Mouse (Mus musculus): ENCODE results near the gene Plcd3. TPM values are rescaled to one million over a fixed set of nuclear protein-coding genes. Genes with fewer than 3 reads are reported as not detected.

The Plcd3 gene
- total and polyA plus RNA-seq, 3 experiments: 6.3 to 21.4 (median 14.3) TPM

DNA sequence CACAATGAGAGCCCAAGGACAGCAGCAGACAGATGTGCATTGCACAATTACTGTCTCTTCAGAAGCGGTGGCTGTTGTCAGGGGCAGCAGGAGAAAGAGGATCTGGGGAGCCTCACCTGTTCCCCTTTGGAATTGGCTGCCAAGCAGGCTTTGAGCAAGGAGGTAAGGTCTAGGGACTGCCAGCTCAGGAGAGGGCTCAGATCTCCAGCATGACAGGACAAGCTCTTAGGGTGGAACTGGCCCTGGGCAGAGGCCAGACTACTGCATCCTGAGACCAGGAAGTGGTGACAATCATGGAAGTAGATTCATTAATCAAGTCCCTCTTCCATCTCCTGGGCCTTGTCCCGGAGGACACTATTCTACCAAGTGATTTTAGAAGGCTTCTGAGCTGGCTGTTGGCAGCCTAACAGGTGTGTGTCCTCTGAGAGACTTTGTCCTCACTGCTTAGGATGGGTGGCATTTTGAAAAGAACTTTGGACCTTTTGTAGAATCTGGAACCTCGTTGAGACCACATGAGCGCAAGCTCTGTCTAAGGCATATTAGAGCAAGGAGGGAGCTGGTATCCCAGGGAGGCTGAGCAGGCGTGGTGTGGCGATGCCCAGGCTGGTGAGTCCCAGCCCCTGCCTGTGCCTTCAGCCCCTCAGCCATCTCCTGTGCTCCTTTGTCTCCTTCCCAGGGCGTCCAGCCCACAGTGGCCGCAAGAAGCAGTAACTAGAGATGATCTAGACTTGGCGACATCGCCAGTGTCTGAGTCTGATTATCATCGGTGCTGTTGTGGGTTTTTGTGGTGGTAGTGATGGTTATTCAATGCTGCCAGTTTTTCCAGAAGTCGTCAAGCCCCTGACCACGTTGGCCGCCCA is 35.0 kb downstream of the Plcd3 start:
- peak; percentile 48 for DNase-seq

DNA sequence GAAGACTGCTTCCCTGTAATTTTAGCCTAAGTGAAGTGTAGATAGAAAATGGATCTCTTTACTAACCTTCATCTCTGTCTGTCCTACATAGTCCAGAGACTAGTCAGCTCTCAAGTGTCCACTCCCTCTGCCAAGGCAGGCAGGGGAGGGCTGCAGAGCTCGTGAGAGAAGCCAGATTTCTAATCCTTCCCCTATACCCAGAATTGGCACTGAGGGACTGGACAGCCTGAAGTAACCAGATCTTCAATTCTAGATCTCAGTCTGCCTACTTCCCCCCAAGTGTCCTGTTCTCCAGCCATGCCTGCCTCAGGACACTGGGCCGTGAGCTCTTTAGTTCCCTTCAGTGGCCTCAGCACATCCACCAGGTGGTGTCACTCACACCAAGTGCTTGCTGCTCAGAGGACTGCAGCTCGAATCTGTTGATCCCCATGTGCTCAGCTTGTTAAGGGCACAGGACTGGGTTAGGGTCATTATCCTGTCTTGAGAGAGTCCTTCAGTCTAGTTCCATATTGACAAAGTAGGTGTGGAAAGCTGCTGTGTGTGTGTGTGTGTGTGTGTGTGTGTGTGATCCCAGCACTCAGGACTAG is 42.9 kb downstream of the Plcd3 start:
- no peak for DNase-seq

DNA sequence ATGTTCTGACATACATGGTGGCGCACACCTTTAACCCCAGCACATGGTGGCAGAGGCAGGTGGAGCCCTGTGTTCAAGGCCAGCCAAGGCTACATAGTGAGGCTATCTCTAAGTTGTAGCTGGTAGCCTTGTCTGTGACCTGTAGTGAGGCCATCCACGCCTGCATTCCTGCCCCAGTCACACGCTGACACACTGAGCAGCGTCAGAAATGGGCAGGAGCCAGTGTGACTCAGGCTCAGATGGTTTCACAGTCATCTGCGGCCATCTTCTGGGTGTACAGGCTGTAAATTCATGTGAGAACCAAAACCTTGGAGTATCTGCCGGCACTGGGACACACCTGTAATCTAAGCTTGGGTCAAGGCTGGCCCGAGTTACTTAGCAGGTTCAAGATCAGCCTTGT is 44.8 kb downstream of the Plcd3 start:
- peak; percentile 80 for DNase-seq

DNA sequence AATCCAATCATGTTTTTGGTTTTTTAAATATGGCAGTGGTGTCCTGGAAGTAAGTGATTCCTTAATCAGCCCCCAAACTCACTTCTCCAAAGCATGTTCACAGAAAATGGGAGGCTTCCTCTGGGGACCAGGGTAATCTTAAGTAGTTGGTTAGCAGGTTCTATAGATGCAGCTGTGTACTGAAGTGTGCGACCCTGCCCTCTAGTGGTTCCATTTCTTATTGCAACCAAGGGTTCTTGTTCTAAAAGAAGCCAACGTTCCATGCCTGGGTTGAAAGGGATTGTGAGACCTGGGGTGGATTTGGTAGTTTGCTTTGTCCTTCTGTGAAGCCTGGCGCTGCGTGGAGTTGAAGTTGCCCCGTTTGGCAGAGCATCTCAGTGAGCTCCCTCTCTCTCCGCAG is 46.7 kb downstream of the Plcd3 start:
- DNase-seq: peak; percentile 74

DNA sequence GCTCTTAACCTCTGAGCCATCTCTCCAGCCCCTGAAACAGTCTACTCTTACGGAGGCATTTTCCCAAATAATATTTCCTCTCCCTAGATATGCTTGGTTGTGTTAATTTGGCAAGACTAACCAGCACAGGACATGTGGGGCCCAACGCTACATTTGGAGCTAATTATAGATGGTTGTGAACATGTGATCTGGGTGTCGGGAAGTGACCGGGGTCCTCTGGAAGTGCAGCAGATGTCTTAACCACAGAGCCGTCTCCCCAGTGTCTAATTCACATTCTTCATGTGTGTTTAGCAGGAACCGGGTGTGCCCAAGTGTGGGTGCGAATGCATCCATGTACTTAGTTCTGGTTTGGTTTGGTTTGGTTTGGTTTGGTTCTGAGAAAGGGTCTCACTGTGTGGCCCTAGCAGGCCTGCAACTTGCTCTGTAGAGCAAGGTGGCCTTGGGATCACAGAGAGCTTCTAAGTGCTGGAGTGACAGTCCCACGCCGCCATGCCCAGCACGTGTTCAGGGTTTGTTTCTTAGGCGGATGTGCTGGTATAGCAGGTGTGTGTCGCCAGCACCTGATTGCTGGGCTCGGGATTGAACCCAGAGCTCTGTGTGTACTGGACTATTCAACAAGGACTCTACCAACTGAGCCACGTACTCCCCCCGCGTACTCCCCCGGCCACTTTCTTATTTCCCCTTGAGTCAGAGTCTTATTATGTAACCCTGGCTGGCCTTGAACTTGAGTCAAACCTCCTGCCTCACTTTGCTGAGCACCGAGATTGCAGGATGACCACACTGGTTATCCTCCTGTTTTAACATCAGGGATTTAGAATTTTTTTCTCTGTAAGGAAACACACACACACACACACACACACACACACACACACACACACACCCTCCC is 48.0 kb downstream of the Plcd3 start:
- peak; percentile 60 for DNase-seq

DNA sequence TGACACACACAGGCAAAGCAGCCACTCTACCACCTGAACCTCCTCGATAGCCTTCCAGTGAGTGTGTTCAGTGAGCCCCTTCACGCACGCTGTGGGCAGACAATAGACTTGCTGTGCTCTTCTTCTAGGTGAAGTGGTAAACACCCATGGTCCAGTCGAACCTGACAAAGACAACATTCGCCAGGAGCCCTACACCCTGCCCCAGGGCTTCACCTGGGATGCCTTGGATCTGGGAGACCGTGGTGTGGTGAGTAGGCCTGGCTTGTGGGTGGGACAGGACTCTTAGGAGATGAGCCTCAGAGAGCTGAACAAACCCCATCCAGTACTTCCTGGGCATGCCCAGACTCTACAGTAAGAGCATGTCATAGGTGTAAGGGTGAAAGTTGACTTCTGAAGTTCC is 49.4 kb downstream of the Plcd3 start:
- no peak for DNase-seq

DNA sequence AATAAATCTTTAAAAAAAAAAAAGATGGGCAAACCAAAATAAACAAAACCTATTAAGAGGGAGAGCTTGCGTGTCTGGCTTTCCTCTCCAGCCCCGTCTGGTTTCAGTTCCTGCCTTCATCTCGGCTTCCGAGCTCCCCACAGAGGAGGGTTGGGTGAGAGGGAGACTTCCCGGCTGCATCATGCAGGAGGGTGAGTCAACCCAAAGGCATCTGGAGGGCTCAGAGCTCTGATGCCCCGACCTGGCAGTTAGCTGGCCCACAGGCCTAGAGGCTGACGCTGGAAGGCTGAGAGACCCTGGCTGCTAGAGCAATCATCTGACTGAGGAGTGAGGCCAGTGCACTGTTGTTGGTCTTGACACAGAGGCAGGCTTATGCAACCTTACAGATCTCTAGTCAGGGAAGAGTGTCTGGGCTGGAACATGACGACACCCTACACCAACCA is 50.2 kb downstream of the Plcd3 start:
- DNase-seq: peak; percentile 90

DNA sequence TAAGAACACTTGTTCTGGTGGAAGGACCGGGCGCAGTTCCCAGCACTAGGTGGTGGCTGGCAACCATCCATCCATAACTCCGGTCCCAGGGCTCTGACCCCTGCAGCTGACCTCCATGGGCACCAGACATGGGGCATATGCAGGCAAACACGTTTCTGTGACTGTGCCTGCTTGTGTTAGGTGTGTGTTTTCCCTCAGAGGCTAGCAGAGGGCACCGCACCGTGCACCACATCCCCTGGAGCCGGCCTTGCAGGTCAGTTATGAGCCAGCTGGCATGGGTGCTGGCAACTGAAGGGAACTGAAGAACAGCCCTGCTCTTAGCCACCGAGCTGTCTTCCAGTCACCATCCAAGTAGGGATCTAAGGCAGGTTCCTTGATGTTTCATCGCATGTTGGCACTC is 51.3 kb downstream of the Plcd3 start:
- DNase-seq: no peak

DNA sequence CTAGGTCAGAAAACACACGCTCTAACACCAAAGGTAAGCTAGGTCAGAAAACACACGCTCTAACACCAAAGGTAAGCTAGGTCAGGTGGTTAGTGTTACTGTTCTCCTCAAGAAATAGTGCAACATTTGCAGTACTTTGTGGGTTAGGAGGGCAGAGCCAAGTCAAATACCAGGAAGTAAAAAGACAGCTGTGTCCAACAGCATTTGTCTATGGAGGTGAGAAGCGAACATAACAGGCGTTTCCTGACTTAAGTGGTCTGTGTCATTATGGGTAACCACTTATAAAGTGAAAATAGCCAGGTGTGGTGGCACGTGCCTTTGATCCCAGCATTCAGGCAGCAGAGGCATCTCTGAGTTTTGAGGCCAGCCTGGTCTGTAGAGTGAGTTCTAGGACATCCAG is 51.8 kb downstream of the Plcd3 start:
- DNase-seq: no peak

DNA sequence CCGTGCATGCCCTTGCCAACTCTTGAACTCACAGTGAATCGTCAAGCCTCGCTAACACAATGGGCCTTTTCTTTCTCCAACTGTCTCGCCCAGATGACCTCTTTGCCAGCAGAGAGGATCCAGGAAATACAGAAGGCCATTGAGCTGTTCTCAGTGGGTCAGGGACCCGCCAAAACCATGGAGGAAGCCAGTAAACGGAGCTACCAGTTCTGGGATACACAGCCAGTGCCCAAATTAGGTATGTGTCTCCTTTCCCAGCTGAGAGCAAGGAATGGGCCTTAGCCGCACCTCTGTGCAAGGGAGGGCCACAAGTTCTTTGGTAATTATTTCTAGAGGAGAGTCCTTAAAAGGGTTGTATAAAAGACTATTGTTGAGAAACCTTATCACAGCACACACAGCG is 55.2 kb downstream of the Plcd3 start:
- DNase-seq: no peak

DNA sequence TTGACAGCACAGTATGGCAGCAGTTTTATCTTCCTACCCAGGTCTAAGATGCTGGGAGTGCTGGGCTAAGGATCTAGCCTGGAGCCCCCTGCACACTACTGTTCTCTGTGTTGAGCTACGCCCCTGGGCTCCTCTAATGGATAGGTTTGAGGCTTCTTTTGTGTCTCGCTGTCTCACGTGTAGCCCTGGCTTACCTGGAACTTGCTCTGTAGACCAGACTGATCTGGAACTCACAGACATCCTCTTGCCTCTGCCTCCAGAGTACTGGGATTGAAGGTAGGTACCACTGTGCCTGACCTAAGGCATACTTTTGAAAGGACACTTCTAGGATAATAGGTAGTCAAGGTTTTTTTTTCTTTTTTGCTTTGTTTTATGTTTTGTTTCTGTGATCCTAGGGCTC is 57.5 kb downstream of the Plcd3 start:
- no peak for DNase-seq

DNA sequence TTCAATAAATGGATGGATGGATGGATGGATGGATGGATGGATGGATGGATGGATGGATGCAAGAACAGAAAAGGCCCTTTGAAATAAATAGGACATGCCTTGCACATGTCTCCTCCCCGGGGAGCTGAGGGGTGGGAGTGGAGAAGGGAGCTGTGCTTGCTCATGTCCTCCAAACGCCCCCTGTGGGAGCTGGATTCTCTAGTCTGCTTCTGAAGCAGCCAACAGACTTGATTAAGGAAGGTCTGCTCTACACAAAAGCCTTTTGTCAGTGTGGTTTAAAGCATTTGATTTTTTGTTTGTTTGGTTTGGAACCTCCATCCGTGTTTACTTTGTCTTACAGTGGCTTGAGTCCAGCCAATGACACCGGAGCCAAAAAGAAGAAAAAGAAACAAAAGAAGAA is 58.6 kb downstream of the Plcd3 start:
- no peak for DNase-seq

DNA sequence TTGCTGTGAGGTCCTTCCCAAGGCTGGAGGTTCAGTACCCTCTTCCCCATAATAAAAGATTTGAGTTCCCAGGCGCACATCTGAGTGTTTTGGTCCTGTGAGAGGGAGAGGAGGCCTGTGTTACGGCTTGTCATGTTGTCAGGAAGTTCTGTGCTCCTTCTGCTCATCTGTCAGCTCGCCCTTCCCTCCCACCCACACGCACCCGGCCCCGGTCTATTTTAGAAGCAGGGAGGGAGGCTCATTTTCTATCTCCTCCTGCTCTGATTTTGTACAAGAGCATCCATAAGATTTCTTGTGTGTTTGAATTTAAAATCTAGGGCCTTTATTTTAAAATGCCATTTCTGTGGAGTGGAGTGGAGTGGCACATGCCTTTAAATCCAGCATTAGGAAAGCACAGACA is 63.4 kb downstream of the Plcd3 start:
- DNase-seq: no peak

DNA sequence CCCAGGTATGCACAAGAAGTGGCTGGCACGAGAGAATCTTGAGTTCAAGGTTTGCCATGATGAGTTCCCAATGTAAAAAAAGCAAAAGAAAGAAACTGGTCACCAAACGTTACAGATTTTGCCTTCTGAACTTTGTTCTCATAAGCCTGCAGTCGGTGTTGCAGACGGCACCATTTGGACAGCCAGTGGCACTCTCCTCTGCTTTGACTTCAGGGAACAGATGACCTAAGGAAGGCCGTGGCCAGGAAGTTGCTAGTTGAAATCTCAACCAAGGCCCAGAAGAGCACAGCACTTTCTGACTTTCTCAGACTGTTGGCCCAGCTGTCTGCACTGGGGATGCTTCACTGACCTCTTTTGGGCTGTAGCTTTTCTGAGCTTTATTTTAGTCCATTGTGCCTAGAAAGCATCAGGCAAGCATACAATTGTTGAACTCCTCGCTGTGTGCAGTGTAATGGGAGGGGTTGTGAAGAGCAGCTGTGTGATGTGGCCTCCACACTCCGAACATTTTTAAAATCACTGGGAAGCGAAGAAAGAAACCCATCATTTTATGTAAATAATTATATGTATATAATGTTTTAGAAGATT is 64.5 kb downstream of the Plcd3 start:
- no peak for DNase-seq

DNA sequence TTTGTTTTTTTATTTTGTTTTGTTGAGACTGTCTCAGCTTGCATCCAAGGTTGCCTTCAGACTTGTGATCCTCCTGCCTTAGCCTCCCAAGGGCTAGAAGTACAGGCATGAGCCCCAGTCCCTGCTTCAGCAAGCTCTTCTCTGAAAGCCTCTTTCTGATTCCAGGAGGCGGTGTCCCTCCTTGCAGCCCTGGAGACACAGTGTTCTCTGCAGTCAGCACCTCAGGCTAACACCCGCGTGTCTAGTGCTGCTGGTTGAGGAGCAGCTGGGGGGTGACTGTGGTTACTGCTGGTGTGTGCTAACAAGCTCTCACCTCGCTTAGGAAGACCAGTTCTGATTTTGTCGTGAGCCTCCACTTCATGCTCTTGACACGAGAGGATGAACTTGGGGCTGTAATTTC is 66.5 kb downstream of the Plcd3 start:
- no peak for DNase-seq

DNA sequence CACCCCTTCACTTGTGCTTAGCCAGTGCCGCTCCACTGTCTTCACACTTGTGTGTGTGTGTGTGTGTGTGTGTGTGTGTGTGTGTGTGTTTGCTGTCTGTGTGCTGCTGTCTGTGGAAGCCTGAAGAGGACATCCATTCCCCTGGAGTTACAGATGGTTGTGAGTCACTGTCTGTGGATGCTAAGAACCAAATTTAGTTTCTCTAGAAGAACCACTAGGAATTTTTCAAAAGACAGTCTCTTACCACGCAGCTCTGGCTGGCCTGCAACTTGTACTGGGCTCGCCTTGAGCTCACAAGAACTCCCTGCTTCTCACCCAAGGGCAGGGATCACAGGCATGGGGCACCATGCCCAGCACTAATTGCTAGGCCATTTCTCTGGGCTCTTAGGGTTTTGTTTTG is 68.4 kb downstream of the Plcd3 start:
- DNase-seq: no peak

DNA sequence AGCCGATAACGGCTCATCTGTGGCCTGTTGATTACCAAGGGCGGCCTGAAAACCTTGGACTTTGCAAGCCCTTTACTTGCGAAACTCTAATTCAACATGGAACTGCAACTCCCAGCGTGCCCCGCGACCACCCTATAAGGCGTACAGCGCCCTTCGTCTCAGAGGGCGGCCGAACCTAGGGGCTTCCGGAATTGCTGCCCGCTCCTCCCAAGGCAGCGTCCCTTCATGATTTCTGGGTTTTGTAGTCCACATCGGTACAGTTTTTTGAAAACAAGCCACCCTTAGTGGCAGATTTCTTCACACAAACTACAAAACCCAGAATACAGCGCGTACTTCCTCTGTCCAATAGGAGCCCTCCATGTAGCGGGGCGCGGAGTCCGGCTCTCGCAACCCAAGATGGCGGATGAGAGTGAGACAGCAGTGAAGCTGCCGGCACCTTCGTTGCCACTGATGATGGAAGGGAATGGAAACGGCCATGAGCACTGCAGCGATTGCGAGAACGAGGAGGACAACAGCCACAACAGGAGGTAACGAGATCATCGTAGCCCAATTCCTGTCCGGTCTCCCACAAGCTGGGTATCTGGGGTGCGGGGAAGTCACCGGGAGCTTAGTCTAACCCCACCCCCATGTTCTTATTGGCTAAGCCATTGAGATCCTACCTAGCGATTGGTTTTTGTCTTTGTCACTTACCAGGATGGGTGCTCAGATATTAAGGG is 73.1 kb downstream of the Plcd3 start, which contains the start of the genes Nmt1 and Dcakd:
Gene Nmt1 (plus strand): TSS at position 15 of the 716 bp plus-strand sequence.
Gene Dcakd (minus strand): TSS at position 158 of the 716 bp plus-strand sequence.
- DNase-seq: peak; percentile 96

DNA sequence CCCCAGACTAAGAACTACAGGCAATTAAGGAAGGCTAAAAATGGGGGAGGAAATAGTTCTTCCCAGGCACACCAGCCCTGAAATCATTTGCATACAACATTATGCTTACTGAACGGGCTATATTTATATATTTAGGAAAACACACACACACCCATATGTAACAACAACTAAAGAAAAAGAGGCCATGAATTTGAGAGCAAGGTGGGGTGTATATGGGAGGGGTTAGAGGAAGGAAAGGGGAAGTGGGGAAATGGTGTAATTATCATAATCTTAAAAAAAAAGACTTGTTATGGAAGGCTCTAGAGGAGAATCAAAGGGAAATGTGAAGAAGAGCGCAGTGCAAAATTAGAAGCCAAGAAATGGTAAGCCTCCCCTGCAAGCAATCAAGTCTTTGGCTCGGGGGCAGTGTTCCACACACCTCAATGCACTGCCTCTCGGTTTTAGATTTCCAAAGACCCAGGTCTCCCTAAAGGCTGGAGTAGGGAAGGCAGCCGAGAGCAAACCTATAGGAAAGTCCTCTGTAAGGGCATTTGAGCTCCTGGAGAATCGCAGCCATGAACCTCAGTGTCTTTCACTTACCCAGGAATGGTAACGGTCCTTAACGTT is 73.8 kb downstream of the Plcd3 start:
- DNase-seq: no peak

DNA sequence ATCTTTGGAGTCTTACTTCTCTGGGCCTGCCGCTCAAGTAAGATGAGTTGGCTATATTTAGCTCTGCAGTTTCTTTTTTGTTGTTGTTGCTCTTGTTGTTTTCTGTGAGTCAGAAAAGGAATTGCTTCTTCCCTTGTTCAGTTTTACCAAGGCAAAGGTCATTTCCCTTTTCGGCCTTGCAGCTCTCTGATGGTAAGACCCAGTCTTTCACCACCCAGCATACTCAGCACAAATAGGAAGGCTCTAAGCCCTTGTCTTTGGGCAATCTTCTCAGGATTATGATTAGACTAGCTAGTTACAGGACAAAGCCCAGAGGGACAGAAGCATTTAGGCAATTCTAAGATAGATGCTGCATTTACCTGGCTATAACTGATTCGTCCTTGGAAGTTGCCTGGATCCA is 74.6 kb downstream of the Plcd3 start:
- peak; percentile 45 for DNase-seq

DNA sequence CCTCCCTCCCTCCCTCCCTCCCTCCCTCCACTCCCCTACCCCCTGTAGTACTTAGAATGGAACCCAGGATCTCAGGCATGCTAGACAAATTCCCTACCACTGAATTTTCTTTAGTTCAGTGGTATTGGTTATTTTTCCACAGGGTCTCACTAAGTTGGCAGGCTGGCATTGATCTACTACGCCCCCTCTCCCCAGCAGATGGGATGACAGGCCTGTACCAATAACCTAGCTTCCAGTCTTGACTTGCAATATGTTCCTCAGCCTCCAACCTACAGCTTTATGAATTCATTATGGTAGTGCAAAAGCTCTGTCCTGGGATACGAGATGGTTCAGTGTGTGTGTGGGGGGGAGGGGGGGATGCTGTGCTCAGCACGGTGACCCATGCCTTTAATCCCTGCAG is 77.5 kb downstream of the Plcd3 start:
- DNase-seq: no peak

DNA sequence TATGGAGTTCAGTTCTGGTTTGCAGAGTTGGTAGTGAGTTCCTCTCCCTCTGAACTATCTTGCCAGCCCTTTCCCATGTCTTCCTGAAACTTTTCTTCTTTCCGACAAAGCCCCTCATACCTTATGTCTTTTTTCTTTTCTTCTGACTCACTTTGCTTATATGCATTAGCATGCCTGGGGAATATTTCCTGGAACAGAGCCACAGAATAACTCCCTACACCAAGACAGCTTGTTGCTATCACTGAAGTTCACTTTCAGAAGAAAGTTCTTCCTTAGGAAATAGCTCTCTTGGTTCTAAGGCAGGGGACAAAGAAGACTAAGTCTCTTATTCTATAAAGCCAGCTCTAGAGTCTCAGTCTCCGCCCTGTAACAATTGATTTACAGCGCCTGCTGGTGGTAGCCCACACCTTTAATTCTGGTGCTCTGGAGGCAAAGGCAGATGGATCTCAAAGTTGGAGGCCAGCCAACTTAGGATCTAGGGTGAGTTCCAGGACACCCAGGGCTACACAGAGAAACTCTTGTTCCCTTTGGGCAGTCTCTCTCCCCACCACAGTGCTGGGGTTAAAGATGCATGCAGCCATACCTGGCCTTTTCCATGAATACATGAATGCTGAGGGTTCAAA is 80.6 kb downstream of the Plcd3 start:
- no peak for DNase-seq

Measured in adrenal gland, adult 2 months (tissue).